Mouse (Mus musculus): ENCODE measurements at regions not wholly inside any gene's neighbourhood (a gene's known extent, or its start where the extent isn't known, plus 50 kb on each side); places are given as distances from the start of the nearest gene placed in this dataset.

GRCm38 (mm10) chr10:3684481-3684880 is 55.7 kb upstream of the Plekhg1 start (continued):
- no peak for TF ChIP-seq NRF1 (IDR thresholded peaks at IDR 0.05; ENCODE audit: low read depth, low read length)

Measured in CH12.LX (cell line).